ENCODE assay signal across 7 mouse cellular contexts in genomic region chr11:102267480-102267879, GRCm38 (mm10). TPM values are rescaled to one million over a fixed set of nuclear protein-coding genes. Genes with fewer than 3 reads are reported as not detected.
DNase-seq lines count a peak whose midpoint lies in the region; ATAC-seq and TF ChIP-seq lines count a peak whose summit lies in the region.

No protein-coding gene starts in this region.

- H3K27me3 ChIP-seq in hindbrain, embryonic 15.5 days: no peaks in the 10 kb centered on the region
- H3K27me3 ChIP-seq in megakaryocyte, embryonic 14.5 days (replicated peaks): peaks cover 12% of the 10 kb centered on the region

- H3K36me3 ChIP-seq in hindbrain, embryonic 15.5 days: no peaks in the 10 kb centered on the region
- H3K36me3 ChIP-seq in megakaryocyte, embryonic 14.5 days (replicated peaks; ENCODE audit: low read length): peaks cover 27% of the 10 kb centered on the region

- peaks cover 8% of the 10 kb centered on the region for H3K4me1 ChIP-seq in hindbrain, embryonic 15.5 days (replicated peaks)
- H3K4me1 ChIP-seq in megakaryocyte, embryonic 14.5 days: peaks cover 21% of the 10 kb centered on the region

- H3K4me2 ChIP-seq in hindbrain, embryonic 15.5 days: no peak overlapping the region

- 5% methylated on average over 11 of the region's 11 CpGs for WGBS in hindbrain, embryonic 15.5 days

- H3K9me3 ChIP-seq in hindbrain, embryonic 15.5 days: no peaks in the 10 kb centered on the region
- no peaks in the 10 kb centered on the region for H3K9me3 ChIP-seq in megakaryocyte, embryonic 14.5 days

- peak; percentile 74 for TF ChIP-seq CTCF in gastrocnemius, adult 2 months (IDR thresholded peaks at IDR 0.05)
- peak; percentile 77 for TF ChIP-seq CTCF in left cerebral cortex, adult 2 months (IDR thresholded peaks at IDR 0.05)

- intact Hi-C loops in gastrocnemius, adult 2 months (cut with DNase I): loop anchor here (1.0 to 5.0 kb wide), 3 partner anchors 19 to 165 kb away; partner anchors contain the start of gene BC030867
- intact Hi-C loops in left cerebral cortex, adult 2 months (cut with DNase I): loop anchor here (5.0 kb wide), 2 partner anchors 110 to 165 kb away; partner anchors contain the start of genes Ppy and Tmem101

- ATAC-seq in hindbrain, embryonic 15.5 days (ENCODE audit: low FRiP score, low read depth): peak; percentile 67; the same call in 1 of the 2 replicates

- H3K27ac ChIP-seq in gastrocnemius, adult 2 months: peak overlapping the region; percentile 98
- H3K27ac ChIP-seq in hindbrain, embryonic 15.5 days (replicated peaks): no peak overlapping the region
- H3K27ac ChIP-seq in left cerebral cortex, adult 2 months: no peak overlapping the region

- no peak overlapping the region for H3K9ac ChIP-seq in hindbrain, embryonic 15.5 days

- DNase-seq in WW6 (ENCODE audit: low read depth, low spot score): peak; percentile 86
- peak; percentile 77 to 86 for DNase-seq in cerebellum, postnatal 14 days
- peak; percentile 86 for DNase-seq in gastrocnemius, adult 2 months
- DNase-seq in left cerebral cortex, adult 2 months (ENCODE audit: extremely low spot score in 1 of 2, low spot score in 2 of 2): peak; percentile 70 to 72
- peak; percentile 59 for DNase-seq in right cerebral cortex, postnatal 25 days

- peak overlapping the region; percentile 33 for H3K4me3 ChIP-seq in gastrocnemius, adult 2 months
- no peak overlapping the region for H3K4me3 ChIP-seq in hindbrain, embryonic 15.5 days
- H3K4me3 ChIP-seq in left cerebral cortex, adult 2 months: no peak overlapping the region
- peak overlapping the region; percentile 72 for H3K4me3 ChIP-seq in megakaryocyte, embryonic 14.5 days (replicated peaks)

RNA-seq across cellular contexts. Expression of gene Asb16, which starts 1.1 kb away (rescaled TPM):
- total RNA-seq in gastrocnemius, adult 2 months (2021): 10 to 100 TPM; 78.2 to 80.4 TPM
- polyA plus RNA-seq in hindbrain, embryonic 15.5 days (2015; fragmentation: Nextera tagmentation; extraction: Ambion mirVana): 0.10 and 0.13 TPM in 2 replicates
- total RNA-seq in left cerebral cortex, adult 2 months (2021): 1 to 10 TPM; 1.2 to 1.4 TPM
- not detected in 2 replicates for polyA plus RNA-seq in megakaryocyte, embryonic 14.5 days (2012; ENCODE audit: insufficient read depth, low replicate concordance)

RNA-seq across cellular contexts. Expression of gene Tmub2, which starts 17.3 kb away (rescaled TPM):
- total RNA-seq in gastrocnemius, adult 2 months (2021): 10 to 100 TPM; 13.9 to 15.7 TPM
- polyA plus RNA-seq in hindbrain, embryonic 15.5 days (2015; fragmentation: Nextera tagmentation; extraction: Ambion mirVana): 80.4 and 83.3 TPM in 2 replicates
- total RNA-seq in left cerebral cortex, adult 2 months (2021): 10 to 100 TPM; 66.6 to 74.4 TPM
- 46.7 and 48.3 TPM in 2 replicates for polyA plus RNA-seq in megakaryocyte, embryonic 14.5 days (2012; ENCODE audit: insufficient read depth, low replicate concordance)

RNA-seq across cellular contexts. Expression of gene BC030867, which starts 18.8 kb away (rescaled TPM):
- total RNA-seq in gastrocnemius, adult 2 months (2021): not detected
- 3.3 and 3.4 TPM in 2 replicates for polyA plus RNA-seq in hindbrain, embryonic 15.5 days (2015; fragmentation: Nextera tagmentation; extraction: Ambion mirVana)
- total RNA-seq in left cerebral cortex, adult 2 months (2021): 1 to 10 TPM; 1.0 to 2.0 TPM
- polyA plus RNA-seq in megakaryocyte, embryonic 14.5 days (2012; ENCODE audit: insufficient read depth, low replicate concordance): 2.6 and 4.2 TPM in 2 replicates

RNA-seq across cellular contexts. Expression of gene Atxn7l3, which starts 29.0 kb away (rescaled TPM):
- 10 to 100 TPM; 12.0 to 12.6 TPM for total RNA-seq in gastrocnemius, adult 2 months (2021)
- polyA plus RNA-seq in hindbrain, embryonic 15.5 days (2015; fragmentation: Nextera tagmentation; extraction: Ambion mirVana): 30.2 and 31.4 TPM in 2 replicates
- total RNA-seq in left cerebral cortex, adult 2 months (2021): 100 to 1,000 TPM; 236 to 242 TPM
- polyA plus RNA-seq in megakaryocyte, embryonic 14.5 days (2012; ENCODE audit: insufficient read depth, low replicate concordance): 64.8 and 80.0 TPM in 2 replicates

RNA-seq across cellular contexts. Expression of gene Hdac5, which starts 37.5 kb away (rescaled TPM):
- total RNA-seq in gastrocnemius, adult 2 months (2021): 10 to 100 TPM; 78.3 to 78.7 TPM
- 82.7 and 84.9 TPM in 2 replicates for polyA plus RNA-seq in hindbrain, embryonic 15.5 days (2015; fragmentation: Nextera tagmentation; extraction: Ambion mirVana)
- total RNA-seq in left cerebral cortex, adult 2 months (2021): 100 to 1,000 TPM; 286 to 315 TPM
- 384 and 644 TPM in 2 replicates for polyA plus RNA-seq in megakaryocyte, embryonic 14.5 days (2012; ENCODE audit: insufficient read depth, low replicate concordance)

Comparison
In these comparisons a context has a peak if more than half of its experiments do, and no peak if none do; other contexts are left out.
1. H3K4me3 ChIP-seq: peak in gastrocnemius, adult 2 months (single experiment) and megakaryocyte, embryonic 14.5 days (single experiment); none in hindbrain, embryonic 15.5 days (single experiment) and left cerebral cortex, adult 2 months (single experiment).
2. RNA of gene Asb16, which starts 1.1 kb away (total RNA-seq): 78.2 to 80.4 TPM in gastrocnemius, adult 2 months; 1.2 to 1.4 TPM in left cerebral cortex, adult 2 months; every median in the first group is over 10 times any median in the second.
3. RNA of gene Tmub2, which starts 17.3 kb away (total RNA-seq): 66.6 to 74.4 TPM in left cerebral cortex, adult 2 months; 13.9 to 15.7 TPM in gastrocnemius, adult 2 months; every median in the first group is over 4 times any median in the second.
4. Peak in every context shown above with its lines, with median percentiles within 50 percentile points of each other: DNase-seq.